Mouse (Mus musculus) adrenal gland, postnatal 4 days (tissue): ENCODE measurements around the gene Smpd3. TPM values are rescaled to one million over a fixed set of nuclear protein-coding genes. Genes with fewer than 3 reads are reported as not detected.

Experiments used
- DNase-seq, 2 experiments: peaks; one replicate each; pipeline ENCODE4 v3.0.0; 2021 to 2022; ENCODE audit warnings: low spot score in 2 of 2, mixed read lengths in 2 of 2
- total RNA-seq, 2 experiments: library from RNA; stranded (reverse); gene quantifications; 2 replicates each; pipeline ENCODE4 v1.2.3; 2021

The Smpd3 gene
- total RNA-seq, 2 experiments from 2014 or later, result 16.4 to 17.0 TPM

DNA sequence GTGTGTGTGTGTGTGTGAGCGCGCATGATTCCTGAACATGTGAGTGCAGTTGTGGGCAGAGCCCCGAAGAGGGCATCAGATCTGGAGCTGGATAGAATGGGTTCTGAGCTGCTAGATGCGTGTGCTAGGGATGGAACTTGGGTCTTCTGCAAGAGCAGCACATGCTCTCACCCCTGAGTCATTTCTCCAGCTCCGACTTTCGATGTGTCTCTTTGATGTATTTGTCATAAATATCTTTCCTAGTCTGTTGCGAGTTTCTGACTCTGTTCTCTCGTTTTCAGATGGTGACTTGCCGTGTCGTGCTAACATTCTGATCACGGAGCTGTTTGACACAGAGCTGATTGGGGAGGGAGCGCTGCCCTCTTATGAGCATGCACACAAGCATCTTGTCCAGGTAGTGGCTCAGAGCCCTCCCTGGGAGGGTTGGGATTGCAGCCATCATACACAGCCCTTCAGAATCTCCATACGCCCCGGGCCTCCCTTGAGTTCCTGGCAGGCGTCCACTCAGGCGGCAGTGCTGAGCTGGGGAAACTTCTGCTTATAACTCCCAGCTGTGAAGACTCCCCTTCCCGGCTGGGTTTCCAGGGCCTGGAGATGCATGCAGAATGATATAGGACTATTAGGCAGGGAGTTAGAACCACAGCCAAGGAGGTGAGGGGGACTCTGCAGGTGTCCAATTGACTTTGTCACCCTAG lies 103.1 kb downstream of the Smpd3 start:
- DNase-seq, result no peak

DNA sequence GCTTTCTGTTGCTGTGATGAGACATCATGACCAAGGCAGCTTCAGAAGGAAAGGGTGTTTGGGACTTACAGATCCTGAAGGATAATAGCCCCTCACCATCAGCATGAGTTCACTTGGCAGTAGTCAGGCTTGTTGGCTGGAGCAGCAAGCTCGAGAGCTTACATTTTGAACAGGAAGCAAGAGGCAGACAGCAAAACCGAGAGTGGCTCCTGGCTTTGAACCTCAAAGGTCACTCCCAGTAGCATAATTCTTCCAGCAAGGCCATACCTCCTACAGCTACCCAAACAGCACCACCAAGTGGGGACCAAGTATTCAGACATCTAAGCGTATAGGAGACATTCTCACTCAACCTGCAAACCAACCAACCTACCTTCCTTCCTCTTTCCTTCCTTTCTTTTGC lies 105.0 kb downstream of the Smpd3 start:
- no peak for DNase-seq

GRCm38 (mm10) chr8:106231536-106231935 lies 106.3 kb downstream of the Smpd3 start:
- DNase-seq, result no peak

GRCm38 (mm10) chr8:106226589-106226988 lies 111.2 kb downstream of the Smpd3 start:
- no peak for DNase-seq

DNA sequence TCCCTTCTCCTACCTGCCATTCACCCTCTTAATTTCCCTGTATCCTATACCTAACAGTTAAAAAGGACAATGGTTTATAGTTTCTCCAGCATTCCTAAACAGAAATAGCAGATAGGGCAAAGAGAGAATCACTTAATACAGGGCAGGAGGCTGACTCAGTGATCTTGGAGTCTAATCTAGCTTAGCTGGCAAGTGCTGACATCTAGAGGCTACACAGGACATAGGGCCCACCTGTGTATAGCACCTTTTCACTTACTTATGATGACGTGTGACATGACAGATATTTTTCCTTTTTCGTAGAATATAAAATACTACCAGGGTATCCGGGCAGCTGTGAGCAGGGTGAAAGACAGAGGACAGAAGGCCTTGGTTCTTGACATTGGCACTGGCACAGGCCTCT lies 118.2 kb downstream of the Smpd3 start:
- no peak for DNase-seq

- no peak for DNase-seq
Measured at GRCm38 (mm10) chr8:106213959-106214358, 123.8 kb downstream of the Smpd3 start.

DNA sequence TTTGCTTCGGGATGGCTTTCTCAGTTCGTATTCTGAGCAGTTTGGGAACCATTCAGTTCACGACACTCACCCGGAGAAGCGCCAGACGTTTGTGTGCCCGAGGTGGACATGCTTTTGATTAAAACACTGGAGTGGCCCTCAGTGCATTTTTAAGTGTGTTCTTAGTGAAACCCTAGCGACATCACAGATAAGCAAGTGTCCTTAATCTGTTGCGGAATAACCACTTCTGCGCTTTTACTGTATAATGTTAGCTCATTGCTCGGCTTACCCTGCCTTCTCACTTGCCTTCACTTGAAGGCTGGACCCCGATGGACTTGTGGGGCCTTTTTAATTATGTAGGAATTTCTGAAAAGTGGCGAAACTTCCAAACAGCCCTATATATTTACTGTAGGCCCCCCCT lies 126.4 kb downstream of the Smpd3 start:
- no peak for DNase-seq

DNA sequence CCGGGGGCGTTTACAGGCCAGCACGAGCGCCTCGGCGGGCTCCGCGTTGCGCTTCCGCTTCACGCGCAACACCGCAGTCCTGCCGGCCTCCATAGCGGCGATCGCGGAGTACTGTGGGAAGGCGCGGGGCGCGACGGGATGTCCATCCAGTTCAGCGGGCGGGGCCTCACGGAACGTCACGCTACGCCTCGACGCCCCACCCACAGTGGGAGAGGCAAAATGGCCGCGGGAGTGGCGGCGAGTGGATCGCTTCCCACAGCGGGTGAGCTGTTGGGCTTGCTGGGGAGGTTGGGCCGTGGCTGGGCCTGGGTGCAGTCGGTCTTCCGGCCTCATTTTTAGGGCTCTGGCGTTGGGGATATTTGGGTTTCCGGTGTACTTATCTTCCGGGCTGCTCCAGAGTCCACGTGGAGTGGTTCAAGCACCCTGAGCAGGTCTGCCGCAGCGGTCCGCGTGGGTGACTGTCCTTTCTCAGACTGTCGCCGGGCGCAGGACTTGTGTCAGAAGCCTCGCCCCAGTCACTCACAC lies 126.9 kb downstream of the Smpd3 start, which contains the start of the genes Slc7a6os and Prmt7:
Gene Slc7a6os, minus strand, starts transcription at position 115 of the 525 bp plus-strand sequence.
Gene Prmt7, plus strand, starts transcription at position 116 of the 525 bp plus-strand sequence.
- peak; percentile 89 to 94 for DNase-seq

DNA sequence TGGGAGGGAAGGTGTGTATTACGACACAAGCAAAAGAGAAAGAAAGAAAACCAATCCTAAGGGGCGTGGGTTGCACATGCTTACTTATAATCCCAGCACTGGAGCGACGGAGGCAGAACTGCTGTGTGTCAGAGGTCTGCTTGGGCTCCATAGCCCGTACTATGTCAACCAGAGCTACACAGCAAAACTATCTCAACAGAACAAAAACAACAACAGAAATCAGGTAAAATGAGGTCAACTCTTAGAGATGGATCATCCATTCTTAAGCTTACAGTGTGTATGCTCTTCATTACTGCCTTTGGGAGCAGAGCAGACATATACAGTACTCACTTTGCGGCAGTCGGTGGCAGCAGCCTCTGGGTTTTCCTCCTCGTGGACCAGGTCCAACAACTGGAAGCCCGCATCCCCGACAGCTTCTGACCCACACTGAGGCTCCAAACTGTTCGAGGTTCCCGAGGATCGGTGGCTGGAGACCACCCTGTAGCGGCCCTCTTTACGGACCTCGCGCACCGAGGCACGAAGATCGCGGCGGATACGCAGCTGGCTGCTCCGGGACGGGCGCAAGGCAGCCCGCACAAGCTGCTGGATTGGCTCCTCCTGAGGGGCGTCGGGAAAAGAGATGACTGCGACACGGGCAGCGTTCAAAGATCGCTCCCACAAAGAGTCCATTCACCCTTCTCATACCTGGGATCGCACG lies 127.6 kb downstream of the Smpd3 start:
- DNase-seq, result no peak

Other genes with a start within 250 kb of the Smpd3 start
- gene Esrp2, start 201.0 kb downstream of the Smpd3 start, total RNA-seq, result 1 to 10 TPM; 7.2 to 8.8 TPM
- 10 to 100 TPM; 17.3 to 17.6 TPM for gene Pla2g15, start 187.6 kb downstream of the Smpd3 start, total RNA-seq
- gene Slc7a6, start 169.1 kb downstream of the Smpd3 start, total RNA-seq, result 10 to 100 TPM; 21.0 to 25.3 TPM
- gene Slc7a6os, start 127.1 kb downstream of the Smpd3 start, total RNA-seq, result 10 to 100 TPM; 34.1 to 38.0 TPM
- 10 to 100 TPM; 28.2 to 29.8 TPM for gene Prmt7, start 127.1 kb downstream of the Smpd3 start, total RNA-seq
- 10 to 100 TPM; 19.0 to 19.4 TPM for gene Zfp90, start 77.3 kb upstream of the Smpd3 start, total RNA-seq
- gene 6030452D12Rik, start 162.5 kb upstream of the Smpd3 start, total RNA-seq, result not detected
- gene Cdh3, start 172.9 kb upstream of the Smpd3 start, total RNA-seq, result 1 to 10 TPM; 2.0 to 5.4 TPM
- 100 to 1,000 TPM; 142 to 154 TPM for gene Gm10073, start 235.5 kb upstream of the Smpd3 start, total RNA-seq